Mouse (Mus musculus) heart, postnatal 0 days (tissue): Measurements from ENCODE around the gene Arhgap29. TPM values are rescaled to one million over a fixed set of nuclear protein-coding genes. Genes with fewer than 3 reads are reported as not detected.
A peak's percentile ranks its signal among the peaks of the same experiment; 100 is the strongest.

ENCODE experiments used
- ATAC-seq: fragments of 200-750 bp; cut with Nextera tagmentation; 2 replicates; pipeline ENCODE4 v1.8.0; 2017; ENCODE audit warnings: low read depth, moderate number of reproducible peaks, moderate library complexity; ENCODE audit not compliant: insufficient read depth
- DNase-seq: peaks from one replicate; pipeline ENCODE4 v3.0.0-alpha.2; 2016; ENCODE audit warnings: low spot score
- H3K27ac ChIP-seq: fragments of 300-500 bp; sonication (generic); 2 replicates; pipeline ENCODE4 v1.5.1; 2014; ENCODE audit warnings: low read depth, mild to moderate bottlenecking
- H3K27me3 ChIP-seq: fragments of 300-500 bp; sonication (generic); 2 replicates; pipeline ENCODE4 v1.6.1; 2014; ENCODE audit warnings: low read length, mixed read lengths; ENCODE audit not compliant: control insufficient read depth, insufficient read depth
- H3K36me3 ChIP-seq: fragments of 300-500 bp; sonication (generic); replicated peaks from 2 replicates; pipeline ENCODE4 v1.6.1; 2014; ENCODE audit warnings: low read length, mixed read lengths; ENCODE audit not compliant: control insufficient read depth, insufficient read depth
- H3K4me1 ChIP-seq: fragments of 300-500 bp; sonication (generic); 2 replicates; pipeline ENCODE4 v1.6.1; 2014; ENCODE audit warnings: antibody characterized with exemption; ENCODE audit not compliant: control insufficient read depth, insufficient read depth
- H3K4me2 ChIP-seq: fragments of 300-500 bp; sonication (generic); 2 replicates; pipeline ENCODE4 v1.6.1; 2014; ENCODE audit warnings: low read depth, mild to moderate bottlenecking, low read length, moderate library complexity
- H3K4me3 ChIP-seq: fragments of 300-500 bp; sonication (generic); 2 replicates; pipeline ENCODE4 v1.5.1; 2014; ENCODE audit warnings: low read depth, low read length
- H3K9ac ChIP-seq: fragments of 300-500 bp; sonication (generic); replicated peaks from 2 replicates; pipeline ENCODE4 v1.6.1; 2014; ENCODE audit warnings: low read depth, low read length, mixed read lengths
- H3K9me3 ChIP-seq: fragments of 300-500 bp; sonication (generic); replicated peaks from 2 replicates; pipeline ENCODE4 v1.6.1; 2016; ENCODE audit warnings: low read length; ENCODE audit not compliant: control insufficient read depth
- CTCF ChIP-seq: IDR thresholded peaks from 2 replicates; pipeline ENCODE4 v1.5.1; 2016; ENCODE audit warnings: antibody characterized with exemption, control low read depth, low read depth
- EP300 ChIP-seq: IDR thresholded peaks from 2 replicates; pipeline ENCODE4 v1.6.1; 2016; ENCODE audit warnings: antibody characterized with exemption, low read depth
- WGBS: fragments of 180-500 bp; shearing (Covaris S2); extraction: QIAGEN DNeasy Blood & Tissue Kit; methylation state at CpG from one replicate; pipeline ENCODE4 v1.1.7; 2014; 5-methylcytosine and 5-hydroxymethylcytosine counted together
- polyA plus RNA-seq: library from polyadenylated mRNA; unstranded; fragments of >200 nt; fragmentation: Nextera tagmentation; extraction: Ambion mirVana; gene quantifications from 2 replicates; pipeline ENCODE4 v1.2.1, GENCODE M21; 2015
- total RNA-seq: library from RNA; depleted of rRNA; stranded (reverse); fragments of >200 nt; gene quantifications from 2 replicates; pipeline ENCODE4 v1.2.3, GENCODE M21; 2014; ENCODE audit warnings: low replicate concordance; rRNA removed

The Arhgap29 gene
- total RNA-seq (79.4 and 80.9 TPM in 2 replicates), polyA plus RNA-seq (28.5 and 29.5 TPM in 2 replicates)

DNA sequence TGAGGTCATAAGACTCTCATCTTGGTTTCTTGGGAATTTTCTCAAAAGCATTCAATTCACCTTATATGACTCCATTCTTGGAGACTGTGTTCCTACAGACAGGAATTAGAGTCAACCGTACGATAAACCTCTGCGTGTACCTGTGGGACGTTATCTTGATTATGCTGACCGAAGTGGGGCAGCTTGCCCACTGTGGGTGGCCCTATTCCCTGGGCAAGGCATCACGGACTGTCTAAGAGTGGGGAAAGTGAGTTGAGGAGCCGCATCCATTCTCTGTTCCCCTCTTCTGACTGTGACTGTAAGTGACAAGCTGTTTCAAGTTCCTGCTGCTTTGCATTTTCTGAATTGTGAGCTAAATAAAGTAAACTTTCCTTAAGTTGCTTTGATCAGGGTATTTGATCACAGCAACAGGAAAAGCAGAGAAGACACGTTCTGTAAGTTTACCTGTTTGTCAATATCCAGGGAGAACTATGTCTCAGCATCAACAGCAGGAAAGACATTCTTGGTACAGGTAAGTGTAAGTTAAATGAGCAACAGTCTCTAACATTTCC, at the start of gene Arhgap29:
Arhgap29 (plus strand) TSS at position 501 of the 551 bp plus-strand sequence.
- Histone ChIP-seq H3K27me3 (no peaks in the 10 kb centered on the region), H3K9me3 (no peaks in the 10 kb centered on the region), H3K4me1 (0 out of 2 replicates have a peak, but pooled peaks cover 7% of the 10 kb centered on the region), H3K9ac (peak within 1 kb of the TSS; percentile 79), H3K36me3 (no peaks in the 10 kb centered on the region), H3K27ac (peak within 1 kb of the TSS; percentile 90), H3K4me3 (peak within 1 kb of the TSS; percentile 72), H3K4me2 (peak within 1 kb of the TSS; percentile 66)
- DNase-seq (no peak), ATAC-seq (no peak)
- TF ChIP-seq CTCF (no peak), EP300 (no peak)
- 89% methylated on average over 8 of the region's 8 CpGs for WGBS

- Histone ChIP-seq H3K9ac (no peak overlapping the region), H3K4me3 (no peak overlapping the region), H3K27ac (peak overlapping the region; percentile 15; the same call in 1 of the 2 replicates), H3K4me1 (no peaks in the 10 kb centered on the region), H3K4me2 (no peak overlapping the region), H3K27me3 (no peaks in the 10 kb centered on the region), H3K9me3 (no peaks in the 10 kb centered on the region), H3K36me3 (no peaks in the 10 kb centered on the region)
- WGBS: 59% methylated on average over 5 of the region's 5 CpGs
- TF ChIP-seq CTCF (no peak), EP300 (no peak)
- ATAC-seq: no peak
- peak; percentile 4 for DNase-seq
Observed at GRCm38 (mm10) chr3:121902729-121903128, 49.6 kb upstream of the Arhgap29 start.

- Histone ChIP-seq H3K27me3 (no peaks in the 10 kb centered on the region), H3K9ac (no peak overlapping the region), H3K4me2 (no peak overlapping the region), H3K4me1 (no peaks in the 10 kb centered on the region), H3K27ac (peak overlapping the region; percentile 15; the same call in 1 of the 2 replicates), H3K4me3 (no peak overlapping the region), H3K36me3 (no peaks in the 10 kb centered on the region), H3K9me3 (no peaks in the 10 kb centered on the region)
- ATAC-seq (no peak), DNase-seq (no peak)
- TF ChIP-seq EP300: no peak
- TF ChIP-seq CTCF: no peak
- 76% methylated on average over 4 of the region's 4 CpGs for WGBS
Observed at GRCm38 (mm10) chr3:121903286-121903685, 49.1 kb upstream of the Arhgap29 start.

DNA sequence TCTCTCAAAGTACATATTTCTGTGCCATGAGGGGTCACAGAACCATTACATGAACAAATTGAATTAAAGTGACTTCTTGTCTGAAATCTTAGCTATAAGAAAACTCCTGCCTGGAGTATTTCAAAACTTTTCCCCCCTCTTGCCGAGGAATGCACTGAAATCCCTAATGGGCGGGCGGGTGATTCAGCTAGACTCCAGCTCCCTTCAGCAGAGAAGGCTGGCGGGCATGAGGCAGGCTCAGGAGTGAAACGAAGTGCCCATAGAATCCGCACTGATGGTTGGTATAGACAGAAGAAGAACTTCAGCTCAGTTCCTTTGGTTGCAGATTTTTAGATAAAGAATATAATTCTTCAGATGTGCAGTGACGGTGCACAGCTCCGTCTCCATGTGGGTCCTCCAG, 48.6 kb upstream of the Arhgap29 start:
- Histone ChIP-seq H3K9me3 (no peaks in the 10 kb centered on the region), H3K4me3 (no peak overlapping the region), H3K27me3 (no peaks in the 10 kb centered on the region), H3K27ac (no peak overlapping the region), H3K9ac (no peak overlapping the region), H3K36me3 (no peaks in the 10 kb centered on the region), H3K4me1 (no peaks in the 10 kb centered on the region), H3K4me2 (no peak overlapping the region)
- DNase-seq (no peak), ATAC-seq (no peak)
- 75% methylated on average over 8 of the region's 8 CpGs for WGBS
- TF ChIP-seq EP300: no peak
- TF ChIP-seq CTCF: no peak

- ATAC-seq: no peak
- Histone ChIP-seq H3K36me3 (no peaks in the 10 kb centered on the region), H3K27ac (no peak overlapping the region), H3K4me1 (no peaks in the 10 kb centered on the region), H3K9ac (no peak overlapping the region), H3K27me3 (no peaks in the 10 kb centered on the region), H3K4me3 (no peak overlapping the region), H3K4me2 (no peak overlapping the region), H3K9me3 (no peaks in the 10 kb centered on the region)
- WGBS: 93% methylated on average over 2 of the region's 2 CpGs
- no peak for DNase-seq
- no peak for TF ChIP-seq CTCF
- no peak for TF ChIP-seq EP300
Observed at GRCm38 (mm10) chr3:121904476-121904875, 47.9 kb upstream of the Arhgap29 start.

DNA sequence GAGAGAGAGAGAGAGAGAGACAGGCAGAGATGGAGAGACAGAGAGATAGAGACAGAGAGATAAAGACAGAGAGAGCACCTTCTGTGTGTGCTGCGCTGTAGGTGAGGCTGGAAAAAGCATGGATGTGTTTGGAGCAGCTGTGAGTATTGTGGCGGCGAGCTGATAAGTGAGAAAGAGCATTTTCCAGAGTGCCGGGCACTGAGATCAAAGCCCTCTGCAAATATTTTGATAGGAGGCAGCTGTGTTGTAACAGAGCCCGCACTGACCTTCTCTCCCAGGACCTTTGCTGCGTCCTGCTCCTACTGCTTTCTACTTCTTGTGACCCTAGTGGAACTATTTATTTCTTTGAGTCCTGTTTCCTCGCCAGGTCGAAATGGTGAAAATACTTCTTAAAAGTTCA, 45.7 kb upstream of the Arhgap29 start:
- no peak overlapping the region for H3K4me2 ChIP-seq
- H3K4me1 ChIP-seq: no peaks in the 10 kb centered on the region
- H3K4me3 ChIP-seq: no peak overlapping the region
- H3K9ac ChIP-seq: no peak overlapping the region
- H3K9me3 ChIP-seq: no peaks in the 10 kb centered on the region
- peak; percentile 35 for DNase-seq
- WGBS: 19% methylated on average over 8 of the region's 8 CpGs
- H3K36me3 ChIP-seq: no peaks in the 10 kb centered on the region
- no peak overlapping the region for H3K27ac ChIP-seq
- TF ChIP-seq CTCF: no peak
- no peak for TF ChIP-seq EP300
- no peak for ATAC-seq
- no peaks in the 10 kb centered on the region for H3K27me3 ChIP-seq
